Mouse (Mus musculus): ENCODE measurements around the gene Olfr1450. TPM values are rescaled to one million over a fixed set of nuclear protein-coding genes. Genes with fewer than 3 reads are reported as not detected.
"Not testable (repeated sequence)": the region's sequence is repeated elsewhere in the genome, so short reads cannot be mapped to it uniquely, and the experiment has no call there.

Olfr1450 gene
- not detected in 2 replicates for polyA plus RNA-seq (2015; fragmentation: Nextera tagmentation; extraction: Ambion mirVana)

DNA sequence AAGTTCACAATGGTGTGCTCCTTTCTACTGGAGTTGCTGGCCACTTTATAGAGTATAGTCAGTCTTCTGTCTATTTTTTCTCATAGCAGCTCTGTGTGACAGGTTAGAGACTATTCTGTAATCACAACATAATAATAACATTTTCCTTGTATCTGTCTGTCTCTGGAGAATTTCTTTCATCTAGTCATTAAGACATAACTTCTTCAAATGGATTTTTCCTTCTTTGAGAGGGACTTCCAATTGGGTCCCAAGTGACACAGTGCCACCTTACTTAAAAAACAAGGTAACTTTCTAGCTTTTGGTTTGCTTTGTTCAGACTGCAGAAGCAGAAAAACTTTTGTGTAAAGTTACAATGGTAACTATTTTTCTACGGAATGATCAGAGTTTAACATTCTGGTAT lies at the start of gene Olfr1450:
TSS of gene Olfr1450 (plus strand) at position 301 of the 400 bp plus-strand sequence.
- H3K9ac ChIP-seq = no peak within 1 kb of the TSS
- ATAC-seq (ENCODE audit: low read depth) = no peak
- 95% methylated on average over 1 of the region's 1 CpGs for WGBS
- H3K9me3 ChIP-seq = 0 out of 2 replicates have a peak, but pooled peaks cover 17% of the 10 kb centered on the region
- H3K27ac ChIP-seq (replicated peaks) = no peak within 1 kb of the TSS
- no peaks in the 10 kb centered on the region for H3K4me1 ChIP-seq (replicated peaks)
- no peaks in the 10 kb centered on the region for H3K36me3 ChIP-seq
- H3K4me3 ChIP-seq = no peak within 1 kb of the TSS
- no peak within 1 kb of the TSS for H3K4me2 ChIP-seq
- H3K27me3 ChIP-seq = no peaks in the 10 kb centered on the region

DNA sequence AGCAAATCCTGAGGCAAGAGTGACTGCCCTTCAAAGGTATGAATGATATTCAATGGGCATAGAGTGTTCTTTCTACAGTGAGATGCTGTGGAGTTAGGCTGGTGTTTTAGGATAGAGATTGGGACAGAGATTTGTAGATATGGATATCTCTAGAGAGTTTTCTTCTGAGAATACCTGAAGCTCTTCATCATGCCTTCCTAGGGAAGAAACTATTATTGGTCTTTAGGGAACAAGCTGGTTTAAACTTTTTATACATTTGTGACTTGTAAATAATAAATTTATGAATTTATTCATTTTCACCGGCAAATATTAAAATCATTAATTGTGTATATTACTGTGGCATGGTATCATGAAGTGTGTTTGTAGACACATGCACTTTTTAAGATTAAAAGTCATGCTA lies 46.4 kb upstream of the Olfr1450 start, which contains the start of gene Olfr1447:
TSS of gene Olfr1447 (minus strand) at position 101 of the 400 bp plus-strand sequence.
- Histone ChIP-seq H3K4me3 (no peak within 1 kb of the TSS), H3K9ac (no peak within 1 kb of the TSS), H3K4me2 (no peak within 1 kb of the TSS), H3K27me3 (no peaks in the 10 kb centered on the region), H3K36me3 (no peaks in the 10 kb centered on the region), H3K27ac (replicated peaks) (no peak within 1 kb of the TSS), H3K4me1 (replicated peaks) (no peaks in the 10 kb centered on the region), H3K9me3 (no peaks in the 10 kb centered on the region; the same call in 1 of the 2 replicates)
- ATAC-seq (ENCODE audit: low read depth) = no peak
- WGBS = 98% methylated on average over 1 of the region's 1 CpGs

DNA sequence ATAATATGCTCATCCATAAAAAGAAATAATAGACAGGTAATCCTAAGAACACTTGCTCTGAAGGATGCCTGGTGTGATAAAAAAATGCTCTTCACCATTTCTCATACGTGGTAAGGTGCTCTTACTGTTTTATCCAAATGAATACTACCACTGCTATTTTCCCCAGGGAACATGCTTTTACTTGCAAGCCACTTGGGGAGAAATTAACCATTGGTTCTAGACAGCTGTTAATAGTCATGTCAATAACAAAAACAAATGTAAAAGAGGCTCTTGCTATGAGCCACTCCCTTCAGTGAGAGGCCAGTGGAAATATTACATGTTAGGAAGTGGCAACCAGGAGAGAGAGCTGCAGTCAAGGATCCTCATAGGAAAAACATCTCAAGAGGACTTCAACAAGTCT lies 25.7 kb upstream of the Olfr1450 start, which contains the start of gene Olfr1448:
TSS of gene Olfr1448 (minus strand) at position 101 of the 400 bp plus-strand sequence.
- 0 out of 2 replicates have a peak, but pooled peaks cover 5% of the 10 kb centered on the region for H3K9me3 ChIP-seq
- H3K27me3 ChIP-seq = no peaks in the 10 kb centered on the region
- H3K9ac ChIP-seq = no peak within 1 kb of the TSS
- no peaks in the 10 kb centered on the region for H3K36me3 ChIP-seq
- ATAC-seq (ENCODE audit: low read depth) = no peak
- H3K4me1 ChIP-seq (replicated peaks) = no peaks in the 10 kb centered on the region
- H3K4me3 ChIP-seq = no peak within 1 kb of the TSS
- no peak within 1 kb of the TSS for H3K4me2 ChIP-seq
- H3K27ac ChIP-seq (replicated peaks) = no peak within 1 kb of the TSS
- WGBS = 83% methylated on average over 1 of the region's 1 CpGs

DNA sequence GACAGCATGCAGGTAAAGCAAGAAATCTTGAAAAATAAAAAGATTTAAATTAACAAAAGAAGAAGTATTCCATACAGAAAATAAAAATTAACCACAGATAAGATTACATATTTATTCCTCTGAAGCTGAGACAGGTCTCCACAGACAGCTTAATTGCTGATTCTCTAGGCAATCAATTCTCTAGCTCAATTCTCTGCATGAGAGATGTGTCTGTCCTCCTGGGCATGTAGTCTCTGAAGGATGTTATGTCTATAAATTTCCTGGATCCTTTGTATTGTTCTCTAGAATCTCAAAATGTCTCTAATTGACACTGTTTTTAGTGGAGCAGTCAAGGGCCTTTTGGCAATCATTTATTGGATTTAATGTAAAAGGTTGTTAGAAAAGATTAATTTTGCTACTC lies 19.5 kb upstream of the Olfr1450 start, which contains the start of gene Olfr1449:
TSS of gene Olfr1449 (plus strand) at position 301 of the 400 bp plus-strand sequence.
- Histone ChIP-seq H3K4me1 (replicated peaks) (no peaks in the 10 kb centered on the region), H3K27ac (replicated peaks) (no peak within 1 kb of the TSS), H3K9me3 (0 out of 2 replicates have a peak, but pooled peaks cover 7% of the 10 kb centered on the region), H3K4me2 (no peak within 1 kb of the TSS), H3K9ac (no peak within 1 kb of the TSS), H3K4me3 (no peak within 1 kb of the TSS), H3K27me3 (no peaks in the 10 kb centered on the region), H3K36me3 (no peaks in the 10 kb centered on the region)
- no peak for ATAC-seq (ENCODE audit: low read depth)

DNA sequence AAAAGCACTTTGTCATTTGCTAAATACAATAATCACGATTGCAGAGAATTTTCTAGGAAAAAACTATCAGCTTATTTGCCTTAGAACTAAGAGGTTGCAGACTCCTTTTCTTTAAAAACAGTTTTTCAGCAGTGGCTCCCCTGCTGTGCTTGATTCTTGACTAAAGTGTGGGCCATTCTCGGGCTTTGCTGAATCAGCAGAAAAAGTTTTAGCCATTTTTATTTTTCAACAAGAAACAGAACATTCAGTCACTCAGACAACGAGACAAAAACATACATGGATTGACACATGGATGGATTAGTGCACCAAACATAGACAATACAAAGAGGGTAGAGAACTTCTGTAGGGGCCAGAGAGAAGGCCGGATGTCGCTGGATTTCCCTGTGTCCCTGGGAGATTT lies 20.0 kb downstream of the Olfr1450 start:
- H3K27me3 ChIP-seq; ATAC-seq (ENCODE audit: low read depth); H3K4me2 ChIP-seq; H3K9ac ChIP-seq; H3K36me3 ChIP-seq; H3K27ac ChIP-seq (replicated peaks); H3K4me3 ChIP-seq; H3K4me1 ChIP-seq (replicated peaks): not testable (repeated sequence)
- H3K9me3 ChIP-seq = peaks cover 28% of the 10 kb centered on the region
- 87% methylated on average over 5 of the region's 5 CpGs for WGBS

DNA sequence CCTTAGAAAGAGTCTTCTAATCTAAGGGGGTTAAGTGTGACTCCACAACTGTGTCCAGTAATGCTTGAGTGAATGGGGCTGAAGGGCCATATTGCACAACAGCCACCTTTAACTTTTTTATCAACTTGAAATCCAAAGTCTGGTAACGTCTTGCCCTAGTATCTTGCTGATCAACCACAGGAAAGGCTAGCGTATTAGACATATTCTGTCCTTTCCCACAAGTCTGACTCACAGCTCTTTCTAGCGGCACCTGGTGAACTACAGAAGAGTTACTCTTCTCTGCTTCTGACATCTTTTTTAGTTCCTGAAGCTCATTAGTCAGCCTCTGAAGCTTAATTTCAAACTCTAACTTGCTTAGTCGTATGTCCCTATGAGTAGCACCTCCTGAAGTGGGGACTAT lies 42.3 kb downstream of the Olfr1450 start:
- WGBS = 93% methylated on average over 4 of the region's 4 CpGs
- H3K4me1 ChIP-seq (replicated peaks); H3K9ac ChIP-seq; H3K36me3 ChIP-seq; H3K27me3 ChIP-seq; ATAC-seq (ENCODE audit: low read depth); H3K4me2 ChIP-seq; H3K27ac ChIP-seq (replicated peaks); H3K4me3 ChIP-seq: not testable (repeated sequence)
- peaks cover 12% of the 10 kb centered on the region for H3K9me3 ChIP-seq

DNA sequence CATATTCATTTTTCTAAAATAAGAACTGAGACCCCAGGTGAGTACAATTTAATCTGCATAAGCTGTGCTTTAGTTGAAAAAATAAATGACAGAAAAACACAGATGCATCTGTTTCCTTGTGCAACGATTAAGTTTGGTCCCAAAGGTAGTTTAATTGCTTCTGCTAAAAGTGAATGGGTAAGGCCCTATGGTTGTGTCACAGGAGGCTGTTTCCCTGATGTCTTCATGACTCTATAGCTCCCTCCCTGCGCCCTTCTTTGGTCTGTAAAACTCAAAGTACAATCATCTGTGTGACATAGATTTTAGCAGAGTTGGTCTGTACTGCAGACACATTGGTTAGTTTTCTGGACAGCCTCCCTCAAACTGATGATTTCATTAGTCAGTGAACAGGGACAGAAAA lies 44.7 kb downstream of the Olfr1450 start, which contains the start of gene Olfr1451:
TSS of gene Olfr1451 (plus strand) at position 301 of the 400 bp plus-strand sequence.
- no peaks in the 10 kb centered on the region for H3K4me1 ChIP-seq (replicated peaks)
- no peak within 1 kb of the TSS for H3K27ac ChIP-seq (replicated peaks)
- H3K9me3 ChIP-seq = peaks cover 18% of the 10 kb centered on the region
- H3K36me3 ChIP-seq = no peaks in the 10 kb centered on the region
- H3K9ac ChIP-seq = no peak within 1 kb of the TSS
- no peaks in the 10 kb centered on the region for H3K27me3 ChIP-seq
- H3K4me3 ChIP-seq = no peak within 1 kb of the TSS
- no peak for ATAC-seq (ENCODE audit: low read depth)
- 73% methylated on average over 2 of the region's 2 CpGs for WGBS
- H3K4me2 ChIP-seq = no peak within 1 kb of the TSS

Other genes starting within 250 kb of the Olfr1450 start
- 0.87 and 1.2 TPM in 2 replicates for gene Cntf, start 184.6 kb upstream of the Olfr1450 start, polyA plus RNA-seq (2015; fragmentation: Nextera tagmentation; extraction: Ambion mirVana)
- gene Zfp91, start 154.1 kb upstream of the Olfr1450 start, polyA plus RNA-seq (2015; fragmentation: Nextera tagmentation; extraction: Ambion mirVana) = 14.8 and 15.4 TPM in 2 replicates
- 1.2 and 1.9 TPM in 2 replicates for gene Lpxn, start 154.1 kb upstream of the Olfr1450 start, polyA plus RNA-seq (2015; fragmentation: Nextera tagmentation; extraction: Ambion mirVana)
- not detected in 2 replicates for gene Gm5244, start 103.6 kb upstream of the Olfr1450 start, polyA plus RNA-seq (2015; fragmentation: Nextera tagmentation; extraction: Ambion mirVana)
- not detected in 2 replicates for gene Olfr1444, start 93.0 kb upstream of the Olfr1450 start, polyA plus RNA-seq (2015; fragmentation: Nextera tagmentation; extraction: Ambion mirVana)
- not detected in 2 replicates for gene Olfr1445, start 66.4 kb upstream of the Olfr1450 start, polyA plus RNA-seq (2015; fragmentation: Nextera tagmentation; extraction: Ambion mirVana)
- gene Olfr1446, start 56.7 kb upstream of the Olfr1450 start, polyA plus RNA-seq (2015; fragmentation: Nextera tagmentation; extraction: Ambion mirVana) = not detected in 2 replicates
- gene Olfr1447, start 46.5 kb upstream of the Olfr1450 start, polyA plus RNA-seq (2015; fragmentation: Nextera tagmentation; extraction: Ambion mirVana) = not detected in 2 replicates
- gene Olfr1448, start 25.8 kb upstream of the Olfr1450 start, polyA plus RNA-seq (2015; fragmentation: Nextera tagmentation; extraction: Ambion mirVana) = not detected in 2 replicates
- gene Olfr1449, start 19.4 kb upstream of the Olfr1450 start, polyA plus RNA-seq (2015; fragmentation: Nextera tagmentation; extraction: Ambion mirVana) = not detected in 2 replicates
- not detected in 2 replicates for gene Olfr1451, start 44.8 kb downstream of the Olfr1450 start, polyA plus RNA-seq (2015; fragmentation: Nextera tagmentation; extraction: Ambion mirVana)
- not detected in 2 replicates for gene Olfr1453, start 78.1 kb downstream of the Olfr1450 start, polyA plus RNA-seq (2015; fragmentation: Nextera tagmentation; extraction: Ambion mirVana)
- not detected in 2 replicates for gene Olfr1454, start 110.4 kb downstream of the Olfr1450 start, polyA plus RNA-seq (2015; fragmentation: Nextera tagmentation; extraction: Ambion mirVana)
- not detected in 2 replicates for gene Olfr1457, start 147.6 kb downstream of the Olfr1450 start, polyA plus RNA-seq (2015; fragmentation: Nextera tagmentation; extraction: Ambion mirVana)
- gene Olfr1458, start 156.5 kb downstream of the Olfr1450 start, polyA plus RNA-seq (2015; fragmentation: Nextera tagmentation; extraction: Ambion mirVana) = not detected in 2 replicates
- gene Olfr1459, start 199.3 kb downstream of the Olfr1450 start, polyA plus RNA-seq (2015; fragmentation: Nextera tagmentation; extraction: Ambion mirVana) = not detected in 2 replicates
- not detected in 2 replicates for gene Olfr1461, start 212.7 kb downstream of the Olfr1450 start, polyA plus RNA-seq (2015; fragmentation: Nextera tagmentation; extraction: Ambion mirVana)
- gene Olfr1462, start 235.5 kb downstream of the Olfr1450 start, polyA plus RNA-seq (2015; fragmentation: Nextera tagmentation; extraction: Ambion mirVana) = not detected in 2 replicates

All from neural tube, embryonic 13.5 days (tissue).